Mouse (Mus musculus) adrenal gland, adult 10 weeks (tissue): ENCODE measurements around the gene Fcgr1. TPM values are rescaled to one million over a fixed set of nuclear protein-coding genes. Genes with fewer than 3 reads are reported as not detected.

ENCODE experiments used
- polyA plus RNA-seq: library from polyadenylated mRNA; stranded (reverse); fragments of 350-450 nt; fragmentation: Illumina TruSeq; extraction: RNeasy Lipid Tissue Mini Kit (QIAGEN cat#74804); gene quantifications from one replicate; pipeline ENCODE4 v1.2.3, GENCODE M21; 2014; ENCODE audit warnings: low read depth, low replicate concordance

Fcgr1 gene
- polyA plus RNA-seq: 0.99 TPM

GRCm38 (mm10) chr3:96293787-96294186 lies at the start of gene Fcgr1:
Gene Fcgr1, minus strand, starts transcription at chr3:96293969.

DNA sequence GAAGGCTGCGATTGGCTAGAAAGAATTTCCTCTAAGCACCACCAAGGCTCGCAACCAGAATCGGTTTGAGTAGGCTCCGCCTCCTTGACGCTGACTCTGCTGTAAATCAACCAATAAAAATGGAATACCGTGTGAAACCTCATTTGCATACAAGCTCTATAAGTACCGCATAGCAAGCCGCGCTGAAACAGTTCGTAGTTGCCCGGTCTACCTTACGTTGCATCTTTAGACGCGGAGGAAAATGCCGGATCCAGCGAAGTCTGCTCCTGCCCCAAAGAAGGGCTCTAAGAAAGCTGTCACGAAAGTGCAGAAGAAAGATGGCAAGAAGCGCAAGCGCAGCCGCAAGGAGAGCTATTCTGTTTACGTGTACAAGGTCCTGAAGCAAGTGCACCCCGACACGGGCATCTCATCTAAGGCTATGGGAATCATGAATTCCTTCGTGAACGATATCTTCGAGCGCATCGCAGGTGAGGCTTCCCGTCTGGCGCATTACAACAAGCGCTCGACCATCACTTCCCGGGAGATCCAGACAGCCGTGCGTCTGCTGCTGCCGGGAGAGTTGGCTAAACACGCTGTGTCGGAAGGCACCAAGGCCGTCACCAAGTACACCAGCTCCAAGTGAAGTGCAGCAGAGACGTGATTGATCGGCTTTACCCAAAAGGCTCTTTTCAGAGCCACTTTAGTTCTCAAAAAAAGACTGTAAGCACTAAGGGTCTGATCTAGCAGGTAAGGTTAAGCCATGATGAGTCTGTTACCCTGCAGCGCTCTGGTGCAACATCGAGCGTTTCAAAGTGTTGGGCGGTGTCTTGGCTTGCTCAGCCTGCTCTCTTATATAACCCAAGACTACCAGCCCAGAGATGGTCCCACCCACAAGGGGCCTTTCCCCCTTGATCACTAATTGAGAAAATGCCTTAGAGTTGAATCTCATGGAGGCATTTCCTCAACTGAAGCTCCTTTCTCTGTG lies 24.0 kb downstream of the Fcgr1 start, which contains the start of gene Hist2h2bb:
Gene Hist2h2bb, plus strand, starts transcription at position 242 of the 964 bp plus-strand sequence.

DNA sequence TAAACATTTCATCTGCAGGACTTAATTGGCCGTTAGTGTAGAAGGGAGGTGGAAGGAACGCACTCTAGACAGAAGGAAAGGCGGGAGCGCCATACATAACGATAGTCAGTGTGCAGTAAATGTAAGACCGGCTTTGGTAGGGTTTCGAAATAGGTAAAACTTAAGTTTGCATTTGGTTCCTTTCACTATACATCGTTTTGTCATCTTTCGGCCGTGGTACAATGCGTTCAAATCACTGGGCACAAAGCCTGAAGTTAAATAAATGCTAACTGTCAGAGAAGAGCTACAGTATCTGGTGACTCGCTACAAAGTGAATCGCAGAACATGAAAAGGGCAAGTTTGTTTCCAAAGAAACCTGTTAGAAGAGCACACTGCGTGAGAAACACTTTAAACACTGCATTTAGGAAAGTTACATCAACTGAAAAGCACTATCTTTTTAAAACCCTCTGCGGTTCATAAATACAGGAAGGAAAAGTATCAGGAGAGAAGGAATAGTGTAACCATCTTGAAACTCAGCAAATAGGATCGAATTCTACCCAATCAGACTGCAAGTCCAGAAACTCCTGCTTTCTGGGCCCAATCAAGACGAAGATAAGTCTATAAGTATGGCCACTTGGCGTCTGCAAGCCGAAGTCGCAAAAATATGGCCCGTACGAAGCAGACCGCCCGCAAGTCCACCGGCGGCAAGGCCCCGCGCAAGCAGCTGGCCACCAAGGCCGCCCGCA lies 25.6 kb downstream of the Fcgr1 start, which contains the start of gene Hist2h3b:
Gene Hist2h3b, plus strand, starts transcription at position 604 of the 725 bp plus-strand sequence.

GRCm38 (mm10) chr3:96262979-96263550 lies 30.7 kb downstream of the Fcgr1 start, which contains the start of gene Hist2h4:
Gene Hist2h4, minus strand, starts transcription at chr3:96263311.

GRCm38 (mm10) chr3:96246427-96246856 lies 47.3 kb downstream of the Fcgr1 start, which contains the start of gene Hist2h3c1:
Gene Hist2h3c1, plus strand, starts transcription at chr3:96246685.

GRCm38 (mm10) chr3:96245003-96245886 lies 48.5 kb downstream of the Fcgr1 start, which contains the start of gene Hist2h2aa1:
Gene Hist2h2aa1, plus strand, starts transcription at chr3:96245497.

DNA sequence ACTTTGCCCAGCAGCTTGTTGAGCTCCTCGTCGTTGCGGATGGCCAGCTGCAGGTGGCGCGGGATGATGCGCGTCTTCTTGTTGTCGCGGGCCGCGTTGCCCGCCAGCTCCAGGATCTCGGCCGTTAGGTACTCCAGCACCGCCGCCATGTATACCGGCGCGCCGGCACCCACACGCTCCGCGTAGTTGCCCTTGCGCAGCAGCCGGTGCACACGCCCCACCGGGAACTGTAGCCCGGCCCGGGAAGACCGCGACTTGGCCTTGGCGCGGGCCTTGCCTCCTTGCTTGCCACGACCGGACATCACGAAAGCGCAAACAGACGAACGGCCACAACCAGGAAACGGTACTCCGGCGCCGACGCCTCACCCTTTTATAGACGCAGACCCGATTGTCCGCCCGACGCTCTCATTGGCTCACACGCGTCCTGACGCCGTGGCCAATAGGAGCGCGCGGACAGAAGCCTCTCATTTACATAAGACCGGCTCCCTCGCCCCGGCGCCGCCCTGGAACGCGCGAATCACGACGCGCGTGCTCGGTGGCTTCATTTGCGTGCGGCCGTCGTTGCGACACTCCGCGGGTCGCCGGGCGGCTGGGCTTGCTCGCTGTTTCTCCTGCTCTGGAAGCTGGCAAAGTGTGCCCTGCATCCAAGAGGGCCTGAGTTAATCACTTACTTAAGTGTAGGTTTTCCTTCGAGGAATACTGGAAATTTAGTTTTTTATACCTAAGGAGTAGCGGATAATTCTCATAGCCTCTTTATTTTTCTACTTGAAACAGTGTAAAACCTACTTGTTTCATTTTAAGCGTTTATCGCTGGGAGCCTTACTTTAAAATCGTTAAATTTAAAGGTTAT lies 53.6 kb downstream of the Fcgr1 start, which contains the start of gene Hist2h2aa2:
Gene Hist2h2aa2, minus strand, starts transcription at position 328 of the 850 bp plus-strand sequence.

DNA sequence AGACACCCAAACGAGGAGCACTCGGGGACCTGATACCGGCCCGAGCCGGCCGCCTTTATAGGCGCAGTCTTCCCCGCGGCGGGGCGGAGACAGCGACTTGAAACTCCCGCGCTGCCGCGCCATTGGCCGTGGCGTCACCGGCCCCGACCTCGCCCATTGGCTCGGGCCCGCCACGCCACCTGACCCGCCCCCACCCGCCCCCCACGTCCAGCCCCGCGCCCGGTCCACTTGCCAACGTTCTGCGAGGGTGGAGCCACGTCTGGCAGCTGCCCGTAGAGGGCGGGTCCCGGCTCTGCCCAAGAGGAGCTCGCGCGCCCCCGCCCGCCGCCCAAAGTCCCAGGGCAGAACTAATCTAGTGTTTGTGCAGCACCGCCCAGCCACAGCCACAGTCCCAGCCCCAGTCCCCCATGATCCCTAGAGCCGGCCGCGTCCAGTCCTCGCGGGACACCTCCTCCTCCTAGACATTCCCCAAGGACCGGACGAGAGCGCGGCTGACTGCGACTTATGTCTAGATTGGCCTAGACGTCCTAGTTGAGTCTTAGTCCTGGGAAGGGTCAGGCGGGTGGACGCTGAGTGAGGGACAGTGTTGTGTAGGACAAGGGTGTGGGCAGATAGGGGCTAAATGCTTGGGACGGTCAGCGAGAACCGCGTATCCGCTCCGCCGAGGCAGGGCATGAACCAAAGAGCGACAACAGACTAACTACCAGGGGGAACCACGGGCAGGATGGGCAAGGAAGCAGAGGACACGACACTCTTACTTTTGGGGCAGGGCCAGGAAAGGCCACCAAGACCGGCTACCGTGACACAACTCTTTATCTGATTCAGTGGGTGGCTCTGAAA lies 54.6 kb downstream of the Fcgr1 start, which contains the start of gene Hist2h3c2:
Gene Hist2h3c2, minus strand, starts transcription at position 174 of the 840 bp plus-strand sequence.

Other genes starting within 250 kb of the Fcgr1 start
- gene Vps45, start 235.5 kb downstream of the Fcgr1 start, polyA plus RNA-seq: 74.0 TPM
- 26.7 TPM for gene Otud7b, start 189.4 kb downstream of the Fcgr1 start, polyA plus RNA-seq
- gene Mtmr11, start 132.0 kb downstream of the Fcgr1 start, polyA plus RNA-seq: 15.3 TPM
- gene Sf3b4, start 121.6 kb downstream of the Fcgr1 start, polyA plus RNA-seq: 15.0 TPM
- gene Sv2a, start 112.8 kb downstream of the Fcgr1 start, polyA plus RNA-seq: 3.7 TPM
- gene Bola1, start 74.3 kb downstream of the Fcgr1 start, polyA plus RNA-seq: 4.2 TPM
- gene Hist2h2ab, start 74.1 kb downstream of the Fcgr1 start, polyA plus RNA-seq: not detected
- gene Hist2h2ac, start 73.1 kb downstream of the Fcgr1 start, polyA plus RNA-seq: not detected
- 23.5 TPM for gene Hist2h2be, start 72.8 kb downstream of the Fcgr1 start, polyA plus RNA-seq
- 8.0 TPM for gene Hist2h3c2, start 54.8 kb downstream of the Fcgr1 start, polyA plus RNA-seq
- not detected for gene Hist2h2aa2, start 53.7 kb downstream of the Fcgr1 start, polyA plus RNA-seq
- gene Hist2h2aa1, start 48.5 kb downstream of the Fcgr1 start, polyA plus RNA-seq: not detected
- 46.1 TPM for gene Hist2h3c1, start 47.3 kb downstream of the Fcgr1 start, polyA plus RNA-seq
- 0.99 TPM for gene Hist2h4, start 30.7 kb downstream of the Fcgr1 start, polyA plus RNA-seq
- not detected for gene Hist2h3b, start 25.3 kb downstream of the Fcgr1 start, polyA plus RNA-seq
- gene Hist2h2bb, start 24.2 kb downstream of the Fcgr1 start, polyA plus RNA-seq: not detected
- not detected for gene BC107364, start 158.3 kb upstream of the Fcgr1 start, polyA plus RNA-seq
- gene Hfe2, start 231.2 kb upstream of the Fcgr1 start, polyA plus RNA-seq: 1.7 TPM